Mouse (Mus musculus) lung, embryonic 15.5 days (tissue): Measurements from ENCODE around the gene Gpr1. TPM values are rescaled to one million over a fixed set of nuclear protein-coding genes. Genes with fewer than 3 reads are reported as not detected.
"Not testable (repeated sequence)": the region's sequence is repeated elsewhere in the genome, so short reads cannot be mapped to it uniquely, and the experiment has no call there.

Experiments used
- ATAC-seq: fragments of 200-750 bp; cut with Nextera tagmentation; 2 replicates; pipeline ENCODE4 v1.8.0; 2017; ENCODE audit warnings: moderate number of reproducible peaks, borderline replicate concordance; ENCODE audit not compliant: low FRiP score, low TSS enrichment; ENCODE audit errors: extremely low read depth
- H3K27ac ChIP-seq: fragments of 300-500 bp; sonication (generic); 2 replicates; pipeline ENCODE4 v1.5.1; 2015; ENCODE audit warnings: moderate library complexity, mild to moderate bottlenecking, inconsistent platforms
- H3K27me3 ChIP-seq: fragments of 300-500 bp; sonication (generic); 2 replicates; pipeline ENCODE4 v1.6.1; 2015; ENCODE audit warnings: inconsistent platforms
- H3K36me3 ChIP-seq: fragments of 300-500 bp; sonication (generic); 2 replicates; pipeline ENCODE4 v1.6.1; 2015; ENCODE audit warnings: inconsistent platforms
- H3K4me1 ChIP-seq: fragments of 300-500 bp; sonication (generic); 2 replicates; pipeline ENCODE4 v1.6.1; 2015; ENCODE audit warnings: inconsistent platforms
- H3K4me2 ChIP-seq: fragments of 300-500 bp; sonication (generic); 2 replicates; pipeline ENCODE4 v1.6.1; 2015; ENCODE audit warnings: inconsistent platforms, mild to moderate bottlenecking, moderate library complexity
- H3K4me3 ChIP-seq: fragments of 300-500 bp; sonication (generic); 2 replicates; pipeline ENCODE4 v1.5.1; 2015; ENCODE audit warnings: mild to moderate bottlenecking, inconsistent platforms
- H3K9ac ChIP-seq: fragments of 300-500 bp; sonication (generic); 2 replicates; pipeline ENCODE4 v1.6.1; 2015; ENCODE audit warnings: inconsistent platforms
- H3K9me3 ChIP-seq: fragments of 300-500 bp; sonication (generic); 2 replicates; pipeline ENCODE4 v1.6.1; 2016; ENCODE audit warnings: inconsistent platforms
- WGBS: fragments of 180-500 bp; shearing (Covaris S2); methylation state at CpG from one replicate; pipeline ENCODE4 v1.1.7; 2015; 5-methylcytosine and 5-hydroxymethylcytosine counted together
- polyA plus RNA-seq: library from polyadenylated mRNA; unstranded; fragments of >200 nt; fragmentation: Nextera tagmentation; extraction: Ambion mirVana; gene quantifications from 2 replicates; pipeline ENCODE4 v1.2.1, GENCODE M21; 2015

Gene Gpr1
- polyA plus RNA-seq, 1 experiment from 2014 or later = not detected

- ATAC-seq = no peak; the same call in 1 of the 2 replicates
- no peaks in the 10 kb centered on the region for H3K36me3 ChIP-seq
- no peak overlapping the region for H3K4me3 ChIP-seq
- no peak overlapping the region for H3K4me2 ChIP-seq
- H3K9ac ChIP-seq = no peak overlapping the region
- no peaks in the 10 kb centered on the region for H3K27me3 ChIP-seq
- no peaks in the 10 kb centered on the region for H3K9me3 ChIP-seq
- WGBS = 40% methylated on average over 8 of the region's 8 CpGs
- H3K27ac ChIP-seq = no peak overlapping the region
- no peaks in the 10 kb centered on the region for H3K4me1 ChIP-seq
Observed at GRCm38 (mm10) chr1:63190851-63191250, 23.5 kb downstream of the Gpr1 start.

GRCm38 (mm10) chr1:63188536-63188935, 25.8 kb downstream of the Gpr1 start:
- Histone ChIP-seq H3K4me2 (no peak overlapping the region), H3K27ac (no peak overlapping the region), H3K36me3 (no peaks in the 10 kb centered on the region), H3K4me3 (no peak overlapping the region), H3K9ac (no peak overlapping the region), H3K9me3 (no peaks in the 10 kb centered on the region), H3K27me3 (no peaks in the 10 kb centered on the region), H3K4me1 (no peaks in the 10 kb centered on the region)
- ATAC-seq = no peak
- WGBS = 85% methylated on average over 3 of the region's 3 CpGs

- H3K4me2 ChIP-seq, H3K36me3 ChIP-seq, H3K27ac ChIP-seq, ATAC-seq, H3K9me3 ChIP-seq, H3K4me1 ChIP-seq, H3K9ac ChIP-seq, H3K4me3 ChIP-seq, H3K27me3 ChIP-seq: not testable (repeated sequence)
- WGBS = 94% methylated on average over 6 of the region's 6 CpGs
Observed at GRCm38 (mm10) chr1:63185430-63185829, 28.9 kb downstream of the Gpr1 start.

- no peak overlapping the region for H3K4me2 ChIP-seq
- H3K9ac ChIP-seq = no peak overlapping the region
- H3K27me3 ChIP-seq = no peaks in the 10 kb centered on the region
- H3K36me3 ChIP-seq = peaks cover 24% of the 10 kb centered on the region
- 58% methylated on average over 10 of the region's 10 CpGs for WGBS
- peaks cover 9% of the 10 kb centered on the region for H3K4me1 ChIP-seq
- no peak overlapping the region for H3K4me3 ChIP-seq
- no peak overlapping the region for H3K27ac ChIP-seq
- ATAC-seq = no peak
- no peaks in the 10 kb centered on the region for H3K9me3 ChIP-seq
Observed at GRCm38 (mm10) chr1:63182636-63183270, 31.6 kb downstream of the Gpr1 start.

GRCm38 (mm10) chr1:63182212-63182611, 32.1 kb downstream of the Gpr1 start:
- no peak overlapping the region for H3K4me2 ChIP-seq
- peaks cover 24% of the 10 kb centered on the region for H3K36me3 ChIP-seq
- no peak for ATAC-seq
- no peaks in the 10 kb centered on the region for H3K27me3 ChIP-seq
- no peak overlapping the region for H3K27ac ChIP-seq
- no peaks in the 10 kb centered on the region for H3K9me3 ChIP-seq
- WGBS = 80% methylated on average over 5 of the region's 5 CpGs
- H3K4me1 ChIP-seq = peaks cover 12% of the 10 kb centered on the region
- H3K4me3 ChIP-seq = no peak overlapping the region
- H3K9ac ChIP-seq = no peak overlapping the region

GRCm38 (mm10) chr1:63181480-63181879, 32.9 kb downstream of the Gpr1 start:
- H3K27me3 ChIP-seq = no peaks in the 10 kb centered on the region

GRCm38 (mm10) chr1:63181019-63181418, 33.3 kb downstream of the Gpr1 start:
- H3K4me1 ChIP-seq = peaks cover 12% of the 10 kb centered on the region
- no peak overlapping the region for H3K27ac ChIP-seq
- H3K4me3 ChIP-seq = no peak overlapping the region
- no peak overlapping the region for H3K4me2 ChIP-seq
- H3K36me3 ChIP-seq = peaks cover 24% of the 10 kb centered on the region
- no peaks in the 10 kb centered on the region for H3K27me3 ChIP-seq
- ATAC-seq = peak; percentile 71
- H3K9me3 ChIP-seq = no peaks in the 10 kb centered on the region
- WGBS = under 1% methylated on average over 3 of the region's 3 CpGs
- no peak overlapping the region for H3K9ac ChIP-seq

More at GRCm38 (mm10) chr1:63181480-63181879, 32.9 kb downstream of the Gpr1 start:
- Histone ChIP-seq H3K36me3 (peaks cover 24% of the 10 kb centered on the region), H3K9me3 (no peaks in the 10 kb centered on the region), H3K9ac (no peak overlapping the region), H3K4me3 (no peak overlapping the region), H3K4me1 (peaks cover 12% of the 10 kb centered on the region), H3K4me2 (no peak overlapping the region), H3K27ac (no peak overlapping the region)
- WGBS = 100% methylated on average over 1 of the region's 1 CpGs
- ATAC-seq = no peak

GRCm38 (mm10) chr1:63180575-63180974, 33.8 kb downstream of the Gpr1 start:
- not testable (repeated sequence) for H3K9ac ChIP-seq, ATAC-seq, H3K27ac ChIP-seq, H3K4me2 ChIP-seq, H3K27me3 ChIP-seq, H3K4me3 ChIP-seq, H3K9me3 ChIP-seq
- Histone ChIP-seq H3K4me1 (peaks cover 14% of the 10 kb centered on the region), H3K36me3 (peaks cover 24% of the 10 kb centered on the region)
- 66% methylated on average over 4 of the region's 4 CpGs for WGBS

- H3K27me3 ChIP-seq = no peaks in the 10 kb centered on the region
- peaks cover 18% of the 10 kb centered on the region for H3K4me1 ChIP-seq
- no peak overlapping the region for H3K4me2 ChIP-seq
- H3K4me3 ChIP-seq = no peak overlapping the region
- ATAC-seq = no peak
- H3K27ac ChIP-seq = no peak overlapping the region
- WGBS = 88% methylated on average over 4 of the region's 4 CpGs
- H3K9me3 ChIP-seq = no peaks in the 10 kb centered on the region
- H3K36me3 ChIP-seq = peaks cover 24% of the 10 kb centered on the region
- H3K9ac ChIP-seq = no peak overlapping the region
Observed at GRCm38 (mm10) chr1:63180122-63180521, 34.2 kb downstream of the Gpr1 start.

- Histone ChIP-seq H3K27me3 (no peaks in the 10 kb centered on the region), H3K36me3 (peaks cover 24% of the 10 kb centered on the region), H3K4me2 (peak overlapping the region; percentile 64), H3K4me1 (peaks cover 22% of the 10 kb centered on the region), H3K9me3 (no peaks in the 10 kb centered on the region), H3K4me3 (peak overlapping the region; percentile 92), H3K27ac (no peak overlapping the region), H3K9ac (peak overlapping the region; percentile 96; the same call in 1 of the 2 replicates)
- no peak for ATAC-seq
- 57% methylated on average over 3 of the region's 3 CpGs for WGBS
Observed at GRCm38 (mm10) chr1:63178308-63178707, 36.0 kb downstream of the Gpr1 start.

GRCm38 (mm10) chr1:63176604-63177421, 37.5 kb downstream of the Gpr1 start, which contains the start of the genes Eef1b2 and Ndufs1:
Gene Eef1b2, plus strand, starts transcription at chr1:63176825.
Gene Ndufs1, minus strand, starts transcription at chr1:63176833.
- peaks cover 22% of the 10 kb centered on the region for H3K4me1 ChIP-seq
- H3K9me3 ChIP-seq = no peaks in the 10 kb centered on the region
- WGBS = 0% methylated on average over 72 of the region's 72 CpGs
- peak within 1 kb of the TSS; percentile 93 for H3K27ac ChIP-seq
- H3K36me3 ChIP-seq = peaks cover 25% of the 10 kb centered on the region
- peak; percentile 90 for ATAC-seq
- peak within 1 kb of the TSS; percentile 92 for H3K4me3 ChIP-seq
- H3K9ac ChIP-seq = peak within 1 kb of the TSS; percentile 96
- no peaks in the 10 kb centered on the region for H3K27me3 ChIP-seq
- H3K4me2 ChIP-seq = peak within 1 kb of the TSS; percentile 64

GRCm38 (mm10) chr1:63176259-63176603, 38.1 kb downstream of the Gpr1 start:
- ATAC-seq = peak; percentile 35
- H3K4me1 ChIP-seq = peaks cover 22% of the 10 kb centered on the region
- peaks cover 27% of the 10 kb centered on the region for H3K36me3 ChIP-seq
- H3K4me3 ChIP-seq = peak overlapping the region; percentile 92
- 0% methylated on average over 14 of the region's 14 CpGs for WGBS
- H3K4me2 ChIP-seq = peak overlapping the region; percentile 64
- H3K9ac ChIP-seq = peak overlapping the region; percentile 96
- H3K27me3 ChIP-seq = no peaks in the 10 kb centered on the region
- H3K9me3 ChIP-seq = no peaks in the 10 kb centered on the region
- H3K27ac ChIP-seq = peak overlapping the region; percentile 93; the same call in 1 of the 2 replicates
